Mouse (Mus musculus): ENCODE results near the gene Lmod2.

The Lmod2 gene

DNA sequence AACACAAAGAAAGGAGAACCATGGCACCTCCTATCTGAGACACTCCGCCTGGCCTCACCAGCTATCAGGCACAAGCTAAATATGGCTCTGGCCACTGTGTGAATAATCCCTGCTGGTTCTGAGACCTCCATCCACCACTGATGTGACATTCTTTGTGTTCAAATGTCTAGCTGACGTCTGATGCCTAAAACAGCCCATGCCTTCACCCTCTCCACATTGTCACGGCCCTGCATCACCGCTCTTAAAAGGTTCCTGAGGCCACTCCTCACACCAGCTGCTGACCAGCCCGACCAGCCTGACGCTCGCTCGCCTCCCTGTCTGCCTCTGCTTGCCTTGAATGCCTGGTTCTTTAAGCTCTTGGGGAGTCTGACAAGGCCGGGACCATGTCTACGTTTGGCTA lies at the start of gene Lmod2:
TSS of gene Lmod2 (plus strand) at position 263 of the 400 bp plus-strand sequence.
- DNase-seq (ENCODE audit: low spot score): no peak

DNA sequence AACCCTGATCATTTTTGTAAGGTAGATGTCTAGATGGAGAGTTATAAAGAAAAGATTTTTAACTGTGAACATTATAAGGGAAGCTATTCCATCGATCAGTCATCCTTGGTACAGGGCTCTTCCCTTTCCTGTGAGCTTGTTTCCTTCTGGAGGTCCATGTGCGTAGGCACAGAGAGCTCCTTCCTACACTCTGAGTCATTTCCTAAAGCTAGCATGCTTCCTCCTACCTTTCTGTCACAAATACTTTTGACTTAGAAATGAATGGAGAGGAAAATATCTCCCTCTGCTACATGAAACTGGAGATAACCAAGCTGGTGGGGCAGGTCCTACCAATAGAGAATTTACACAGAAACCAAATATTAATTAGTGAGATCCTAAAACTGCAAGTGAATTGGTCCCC lies 47.8 kb upstream of the Lmod2 start:
- no peak for DNase-seq (ENCODE audit: low spot score)

DNA sequence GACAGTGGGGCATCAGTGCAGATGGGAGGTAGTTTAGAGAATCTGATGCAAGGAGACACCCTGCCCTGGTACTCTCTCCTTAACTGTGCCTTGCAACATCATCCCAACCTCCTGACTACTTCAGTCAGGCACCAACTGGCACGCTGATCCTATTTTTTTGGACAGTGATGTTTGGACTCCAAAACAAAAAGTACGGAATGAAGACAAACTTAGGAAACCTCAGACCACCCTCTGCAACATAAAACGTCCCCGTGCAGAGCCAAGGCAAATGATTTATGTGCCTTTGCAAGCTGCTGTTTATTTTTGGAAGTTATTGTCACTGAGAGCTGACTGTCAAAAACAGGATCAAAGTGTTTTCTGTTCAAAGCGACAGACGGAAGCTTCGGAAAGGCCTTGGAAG lies 45.5 kb upstream of the Lmod2 start:
- DNase-seq (ENCODE audit: low spot score): no peak

DNA sequence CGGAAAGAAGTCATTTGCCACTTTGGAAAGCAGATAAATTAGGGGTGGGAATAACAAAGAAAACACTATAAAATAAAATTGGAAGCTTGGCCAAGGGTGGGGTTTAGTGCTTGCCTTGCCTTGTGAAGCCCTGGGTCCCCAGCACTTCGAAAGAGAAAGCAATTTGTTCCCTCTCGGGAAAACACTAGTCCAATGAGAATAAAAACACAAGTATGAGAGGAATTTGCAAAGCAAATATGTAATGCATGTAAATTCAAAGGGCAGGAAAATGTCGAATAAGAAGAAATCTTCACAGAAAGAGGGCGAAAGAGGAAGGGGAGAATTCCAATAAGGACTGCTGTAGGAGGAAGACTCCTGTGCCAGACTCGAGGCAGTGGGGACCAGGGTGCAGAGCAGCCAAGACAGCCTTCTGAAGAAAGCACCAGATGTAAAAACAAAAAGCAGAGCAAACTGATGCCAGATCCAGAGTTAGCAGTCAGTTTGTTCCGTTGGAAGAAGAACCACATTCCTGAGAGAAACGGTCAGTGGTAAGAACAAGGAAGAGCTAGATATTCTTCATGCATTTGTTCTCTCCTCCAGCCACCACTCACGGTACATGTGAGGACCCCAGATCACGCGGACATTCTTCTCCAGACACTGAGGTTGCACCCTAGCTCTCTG lies 43.0 kb upstream of the Lmod2 start:
- DNase-seq (ENCODE audit: low spot score): no peak

DNA sequence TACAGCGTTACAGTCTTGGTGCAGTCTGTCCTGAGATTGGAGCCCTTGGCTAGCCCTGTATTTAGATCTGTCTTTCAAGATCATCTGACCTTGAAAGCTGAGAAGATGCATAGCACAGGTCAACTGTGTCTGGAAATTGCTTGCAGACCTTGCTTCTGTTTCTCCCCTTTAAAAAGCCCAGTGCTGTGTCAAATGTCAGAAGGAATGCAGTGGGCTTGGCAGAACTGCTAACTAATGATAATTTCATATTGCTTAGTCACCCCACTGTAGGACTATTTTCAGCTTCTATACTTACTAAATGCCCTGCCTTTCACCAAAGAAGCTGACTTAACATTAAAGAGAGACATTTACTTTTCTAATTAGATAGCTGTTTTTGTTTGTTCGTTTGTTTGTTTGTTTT lies 42.1 kb upstream of the Lmod2 start:
- no peak for DNase-seq (ENCODE audit: low spot score)

DNA sequence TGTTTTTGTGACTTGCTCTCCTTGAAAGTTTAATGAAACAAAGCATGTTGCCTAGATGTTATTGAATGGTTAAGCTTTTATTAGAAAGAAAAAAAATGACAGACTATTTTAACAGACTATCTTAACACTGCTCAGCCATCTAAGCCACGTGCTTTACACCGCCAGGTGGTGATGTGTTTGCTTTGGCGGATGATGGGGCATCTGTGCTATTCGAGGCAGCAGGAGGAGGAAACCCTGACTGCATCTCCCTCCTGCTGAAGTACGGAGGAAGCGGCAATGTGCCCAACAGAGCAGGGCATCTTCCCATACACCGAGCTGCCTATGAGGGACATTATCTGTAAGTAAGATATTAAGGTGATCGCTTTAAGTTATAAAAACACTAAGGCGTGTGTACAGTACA lies 33.5 kb upstream of the Lmod2 start:
- no peak for DNase-seq (ENCODE audit: low spot score)

DNA sequence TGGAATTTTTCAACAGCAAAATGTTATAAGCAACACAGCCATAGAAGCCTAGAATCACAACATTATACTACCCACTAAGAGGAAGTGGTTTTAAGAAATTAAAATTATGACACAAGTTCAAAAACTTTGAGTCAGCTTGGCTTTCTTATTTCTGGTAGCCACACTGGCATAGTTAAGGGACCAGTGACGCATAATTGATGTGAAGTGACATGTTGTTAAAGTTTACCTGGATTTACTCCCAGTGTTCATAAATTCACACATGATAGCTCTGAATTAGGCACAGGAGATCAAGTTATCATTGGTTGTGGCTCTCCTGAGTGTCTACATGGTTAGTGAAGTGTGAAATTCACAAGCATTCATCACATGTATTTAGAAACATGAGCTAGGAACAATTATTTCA lies 32.7 kb upstream of the Lmod2 start:
- no peak for DNase-seq (ENCODE audit: low spot score)

DNA sequence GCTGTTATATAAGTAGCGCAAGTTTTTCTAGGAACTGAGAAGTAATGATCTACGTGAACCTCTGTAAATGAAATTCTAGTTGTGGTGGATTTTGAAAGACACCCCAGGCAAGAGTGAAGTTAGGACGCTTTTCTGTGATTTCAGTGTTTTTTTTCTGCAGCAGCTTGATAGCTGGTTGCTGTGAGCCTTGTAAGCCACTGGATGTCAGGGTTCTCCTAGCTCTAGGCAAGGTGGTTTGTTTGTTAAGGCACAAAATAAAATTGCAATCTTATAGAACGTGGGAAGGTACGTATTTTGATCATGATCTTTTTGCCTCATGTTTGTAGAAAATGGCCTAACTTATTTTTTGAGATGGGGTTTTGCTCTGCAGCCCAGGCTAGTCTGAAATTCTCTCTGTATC lies 28.6 kb upstream of the Lmod2 start:
- no peak for DNase-seq (ENCODE audit: low spot score)

DNA sequence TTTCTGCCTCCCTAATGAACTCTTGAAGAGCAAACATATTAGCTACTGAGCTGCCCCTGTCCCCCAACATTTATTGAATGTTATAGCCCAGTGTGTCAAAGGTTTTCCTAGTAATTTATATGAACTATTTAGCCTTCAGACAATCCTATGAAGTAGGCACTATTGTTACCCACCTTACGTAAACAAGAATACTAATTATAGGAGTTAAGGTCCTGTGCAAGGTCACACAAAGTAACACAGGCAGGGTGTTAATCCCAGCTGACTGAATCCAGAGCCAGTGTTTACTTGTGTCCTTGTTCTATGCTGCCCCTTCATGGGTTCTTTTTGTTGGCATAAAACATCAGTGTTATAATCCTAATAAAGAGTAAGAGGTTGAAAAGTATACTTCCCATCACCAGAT lies 27.9 kb upstream of the Lmod2 start:
- no peak for DNase-seq (ENCODE audit: low spot score)

DNA sequence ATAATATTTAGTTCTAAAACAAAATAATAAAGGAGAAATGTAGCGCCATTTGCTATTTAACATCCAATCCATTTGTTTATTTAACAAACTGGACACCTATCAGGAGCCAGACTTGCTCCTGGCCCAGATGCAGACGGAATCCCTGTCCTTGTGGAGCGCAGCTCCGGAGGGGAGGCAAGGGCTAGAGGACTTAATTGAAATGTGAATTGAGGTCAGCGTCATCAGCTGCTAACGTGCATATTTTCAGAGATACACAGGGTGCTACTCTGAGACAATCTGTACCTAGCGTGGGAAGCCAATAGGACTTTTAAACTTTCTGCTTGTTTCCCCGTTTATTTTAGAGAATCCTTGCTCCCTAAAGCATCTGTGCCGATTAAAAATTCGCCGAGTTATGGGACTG lies 27.3 kb upstream of the Lmod2 start:
- no peak for DNase-seq (ENCODE audit: low spot score)

DNA sequence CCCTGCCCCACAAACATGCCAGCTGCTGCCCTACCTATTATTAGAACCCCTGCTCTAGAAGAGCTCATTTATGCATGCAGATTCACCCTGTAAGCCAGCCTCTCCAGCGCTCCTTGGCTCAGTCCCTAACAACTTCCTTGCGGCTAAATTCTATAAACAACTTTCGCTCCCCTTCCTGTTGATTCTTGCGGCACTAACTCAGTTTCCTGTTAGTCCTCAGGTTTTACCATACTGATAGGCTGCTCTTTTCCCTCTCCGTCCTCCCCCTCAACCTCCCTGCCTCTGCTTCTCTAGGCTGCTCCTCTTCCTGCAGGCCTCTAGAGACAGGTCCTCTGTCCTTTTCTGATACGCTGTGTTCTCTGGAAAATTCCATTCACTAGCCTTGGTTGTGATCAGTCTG lies 26.4 kb upstream of the Lmod2 start:
- DNase-seq (ENCODE audit: low spot score): no peak

DNA sequence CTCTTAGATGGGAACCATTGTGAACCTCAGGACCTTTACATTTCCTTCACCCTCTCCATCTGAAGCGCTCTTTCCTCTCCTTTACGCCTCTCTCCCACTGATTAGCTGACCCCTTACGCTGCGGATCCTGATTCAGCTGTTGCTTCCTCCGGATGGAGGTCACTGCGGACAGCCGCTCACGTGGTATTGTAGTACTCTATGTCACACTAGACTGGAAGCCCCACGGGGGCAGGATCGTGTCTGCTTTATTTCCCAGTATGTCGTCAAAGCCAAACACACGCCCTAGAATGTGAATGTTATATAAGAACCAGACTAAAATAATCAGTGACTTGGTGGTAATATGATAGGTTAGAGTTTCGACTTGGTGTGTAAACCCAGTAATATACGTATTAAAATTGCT lies 25.1 kb upstream of the Lmod2 start:
- DNase-seq (ENCODE audit: low spot score): no peak

DNA sequence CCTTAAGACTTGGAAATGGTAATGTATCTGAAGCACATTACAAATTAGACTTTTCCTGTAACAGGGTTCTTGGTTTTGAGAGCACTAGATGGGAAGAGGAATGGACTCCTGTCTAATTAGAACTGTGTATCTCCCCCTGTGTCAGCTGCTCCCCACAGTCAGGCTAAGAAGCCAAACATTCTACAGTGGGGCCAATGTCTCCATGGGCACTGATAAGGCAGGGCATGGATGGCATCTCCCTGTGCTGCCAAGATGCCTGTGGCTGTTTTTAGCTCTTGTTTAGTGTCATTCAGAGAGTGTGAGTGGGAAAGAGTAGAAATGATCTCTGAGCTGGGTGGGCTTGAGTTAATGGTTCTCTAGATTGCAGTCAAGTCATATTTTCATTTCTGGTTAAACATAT lies 24.2 kb upstream of the Lmod2 start:
- no peak for DNase-seq (ENCODE audit: low spot score)

DNA sequence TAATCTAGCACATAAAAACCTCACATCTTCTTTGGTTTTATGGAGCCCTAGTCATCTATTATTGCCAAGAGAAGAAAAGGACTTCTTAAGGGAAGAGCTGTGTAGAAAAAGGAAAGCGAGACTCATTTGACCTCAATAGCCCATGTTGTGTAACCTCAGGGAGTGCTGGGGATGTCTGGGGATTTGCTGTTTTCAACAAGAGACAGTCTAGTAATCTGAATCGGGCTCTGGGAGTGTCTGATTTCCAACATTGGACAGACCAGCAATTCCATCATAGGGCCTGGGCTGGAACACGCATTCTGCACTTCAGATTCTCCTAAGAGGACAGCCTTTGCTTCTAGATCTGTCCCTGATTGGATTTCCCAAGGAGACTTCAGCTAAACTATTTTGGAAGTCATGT lies 14.1 kb upstream of the Lmod2 start:
- DNase-seq (ENCODE audit: low spot score): no peak

DNA sequence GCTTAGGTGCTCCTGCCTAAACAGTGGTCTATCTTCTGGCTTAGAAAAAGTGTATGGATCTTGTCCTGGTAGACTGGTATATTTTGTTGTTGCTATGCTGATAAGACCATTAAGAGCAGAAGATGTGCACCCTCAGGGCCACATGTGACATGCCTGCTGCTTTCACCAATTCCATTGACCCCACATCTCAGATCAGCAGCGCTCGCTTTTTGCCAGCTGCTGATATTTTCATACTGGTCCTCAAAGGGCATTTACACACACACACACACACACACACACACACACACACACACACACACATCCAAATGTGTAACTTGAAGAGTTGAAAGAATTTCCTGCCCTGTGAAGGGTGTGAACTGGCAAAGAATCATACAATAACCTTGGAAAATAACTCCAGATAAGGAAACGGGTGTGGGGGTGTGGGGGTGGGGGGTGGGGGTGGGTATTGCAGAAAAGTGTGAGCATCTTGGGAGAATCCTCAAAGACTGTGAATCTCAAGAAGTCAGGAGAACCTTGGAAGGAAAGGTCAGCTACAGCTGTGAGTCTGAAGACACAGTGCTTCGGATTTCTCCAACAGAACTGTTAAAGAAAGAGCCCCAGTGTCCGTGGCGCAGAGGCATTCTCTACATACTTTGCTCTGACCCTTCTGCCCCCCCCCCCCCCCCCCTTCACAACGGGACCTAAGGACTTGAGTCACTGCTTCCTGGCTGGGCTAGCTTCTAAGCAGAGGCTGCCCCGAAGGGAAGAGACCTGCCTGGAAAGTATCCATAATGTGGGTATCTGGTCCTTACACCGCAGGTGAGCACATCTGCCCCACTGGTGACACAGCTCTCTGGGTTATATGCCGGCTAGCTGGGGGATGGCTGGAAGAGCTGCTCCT lies 11.9 kb upstream of the Lmod2 start:
- no peak for DNase-seq (ENCODE audit: low spot score)

DNA sequence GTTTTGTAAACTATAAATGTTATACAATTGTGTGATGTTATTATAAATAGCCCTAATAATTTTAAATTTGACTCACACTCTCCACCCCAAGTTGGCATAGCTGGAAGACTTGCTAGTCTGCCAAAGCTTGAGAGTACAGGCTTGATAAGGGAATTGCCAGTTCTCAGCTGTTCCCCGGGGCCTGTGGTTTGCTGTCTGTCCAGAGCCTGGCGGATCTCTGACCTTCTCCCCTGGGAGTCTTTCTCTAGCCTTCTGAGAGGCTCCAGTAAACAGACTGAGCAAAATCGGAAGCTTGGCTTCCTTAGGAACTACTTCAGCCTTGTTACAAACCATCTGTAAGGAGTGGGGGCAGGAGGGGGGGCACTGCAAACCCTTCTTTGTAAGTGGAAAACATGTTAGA lies 10.7 kb upstream of the Lmod2 start:
- peak; percentile 60 for DNase-seq (ENCODE audit: low spot score)

DNA sequence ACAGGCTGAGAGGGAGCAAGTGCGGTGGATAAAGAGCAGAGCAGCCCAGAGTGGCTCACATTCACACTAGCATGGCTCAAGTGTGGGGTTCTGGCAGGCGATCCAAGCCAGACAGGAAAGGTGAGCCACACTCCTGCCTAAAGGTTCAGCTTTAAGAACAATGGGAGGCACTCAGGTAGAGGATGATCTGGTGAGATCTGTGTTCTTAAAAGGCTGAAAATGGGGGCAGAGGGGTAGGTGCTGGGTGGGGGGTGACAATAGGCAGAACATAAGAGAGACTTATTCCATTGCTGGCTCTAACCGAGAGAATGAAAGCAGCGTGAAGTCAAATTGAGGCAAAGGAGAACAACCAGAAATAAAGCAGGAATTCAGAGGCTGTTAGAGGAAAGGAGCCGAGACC lies 7.3 kb upstream of the Lmod2 start:
- DNase-seq (ENCODE audit: low spot score): no peak

DNA sequence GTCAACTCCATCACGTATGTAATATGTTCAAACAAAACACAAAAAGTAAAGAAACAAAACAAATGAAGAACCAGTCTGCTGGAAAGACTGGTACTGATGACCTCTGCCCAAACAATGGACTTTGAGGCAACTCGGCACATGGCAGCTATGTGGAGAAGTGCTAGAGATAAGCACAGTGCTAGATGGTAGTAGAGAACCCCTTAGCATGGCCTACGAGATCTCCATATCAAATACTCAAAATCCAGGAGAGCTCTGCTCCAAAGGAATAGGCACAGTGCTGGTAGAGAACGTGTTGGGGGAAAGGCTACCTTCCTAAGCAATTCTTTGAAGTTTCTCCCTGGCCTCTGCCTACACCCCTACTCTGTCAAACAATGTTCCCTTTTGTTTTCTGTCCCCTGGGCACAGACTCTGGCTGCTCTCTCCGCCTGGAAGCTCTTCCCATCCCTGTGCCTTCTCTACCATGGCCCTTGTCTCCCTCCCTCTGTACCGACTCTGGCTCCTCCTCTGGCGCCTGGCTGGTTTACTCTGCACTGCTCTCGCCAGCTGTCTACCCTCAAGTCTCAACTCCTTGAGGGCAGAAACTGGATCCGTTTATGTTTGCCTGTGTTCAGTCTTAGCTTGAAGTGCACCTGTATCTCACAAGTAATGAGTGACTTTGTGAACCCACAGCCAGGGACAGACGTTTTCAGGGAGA lies 5.9 kb upstream of the Lmod2 start:
- DNase-seq (ENCODE audit: low spot score): no peak

DNA sequence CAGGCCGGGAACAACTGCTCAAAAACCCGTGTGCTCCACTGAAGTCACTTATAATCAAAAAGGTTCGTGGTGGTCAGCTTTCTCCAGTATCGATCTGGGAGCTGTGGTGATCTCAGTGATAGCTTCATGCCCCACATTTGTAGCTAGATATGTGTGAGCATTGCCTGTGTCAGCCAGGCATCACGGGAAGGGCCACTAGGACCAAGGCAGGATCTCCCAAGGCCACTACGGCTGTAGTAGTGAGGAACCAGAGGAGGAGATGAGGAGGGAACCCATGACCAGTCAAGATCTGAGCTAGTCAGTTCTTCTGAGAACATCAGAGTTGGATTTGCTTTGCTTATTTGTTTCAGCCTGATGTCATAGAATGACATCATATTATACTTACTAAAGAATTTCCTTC lies 1.6 kb downstream of the Lmod2 start:
- no peak for DNase-seq (ENCODE audit: low spot score)

DNA sequence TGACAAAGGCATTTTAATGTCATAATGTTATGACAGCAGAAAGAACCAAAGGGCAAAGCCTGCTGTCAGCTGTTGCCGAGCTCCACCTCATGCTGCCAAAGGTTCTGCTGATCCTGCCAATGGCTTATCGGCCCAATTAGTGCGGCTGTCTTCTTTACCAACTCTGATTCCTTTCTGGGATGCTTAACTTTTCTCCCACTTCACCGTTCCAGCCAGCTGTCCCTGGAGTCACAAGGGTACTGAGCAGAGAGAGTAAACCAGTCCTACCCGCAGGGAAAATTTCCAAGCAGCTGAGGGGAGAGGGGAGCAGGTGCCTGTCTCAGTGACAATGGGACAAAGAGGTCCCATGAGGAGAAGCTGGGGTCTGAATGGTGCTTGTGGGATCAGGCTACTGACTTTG lies 2.1 kb downstream of the Lmod2 start:
- no peak for DNase-seq (ENCODE audit: low spot score)

DNA sequence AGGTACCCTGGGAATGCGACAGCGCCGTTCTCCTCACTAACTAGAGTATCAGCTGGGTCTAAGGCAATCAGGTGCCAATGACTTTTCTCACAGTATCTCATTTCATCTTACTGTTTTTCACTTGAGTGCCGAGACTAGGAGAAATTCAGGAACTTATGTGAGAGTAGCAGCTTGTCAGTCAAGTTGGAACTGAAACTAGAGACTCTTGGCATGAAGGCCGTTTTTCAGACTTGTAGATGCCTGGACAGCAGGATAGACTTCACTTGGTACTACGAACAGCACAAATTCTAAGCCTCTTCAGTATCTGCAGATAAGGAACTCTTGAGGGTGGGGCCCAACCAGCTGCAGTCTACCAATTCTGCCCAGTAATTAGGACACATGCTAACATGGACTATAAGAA lies 2.6 kb downstream of the Lmod2 start:
- DNase-seq (ENCODE audit: low spot score): no peak

DNA sequence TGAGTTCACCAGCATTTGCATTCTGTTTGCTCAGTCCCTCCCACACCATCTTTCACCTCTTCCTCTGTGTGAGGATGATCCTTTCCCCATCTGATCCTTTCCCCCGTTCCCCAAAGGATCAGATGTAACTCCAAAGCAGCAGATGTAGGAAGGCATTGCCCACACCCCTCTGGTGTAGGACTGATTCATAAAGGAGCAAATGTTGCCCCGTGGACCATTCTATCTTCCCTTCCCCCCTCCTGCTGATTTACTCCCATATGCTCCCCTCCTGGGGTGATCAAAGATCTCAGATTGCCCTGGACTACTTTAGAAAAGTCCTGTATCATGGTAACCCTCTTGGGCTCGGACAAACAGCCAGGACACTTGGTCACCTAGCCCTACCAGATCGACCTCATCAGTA lies 3.2 kb downstream of the Lmod2 start:
- no peak for DNase-seq (ENCODE audit: low spot score)

DNA sequence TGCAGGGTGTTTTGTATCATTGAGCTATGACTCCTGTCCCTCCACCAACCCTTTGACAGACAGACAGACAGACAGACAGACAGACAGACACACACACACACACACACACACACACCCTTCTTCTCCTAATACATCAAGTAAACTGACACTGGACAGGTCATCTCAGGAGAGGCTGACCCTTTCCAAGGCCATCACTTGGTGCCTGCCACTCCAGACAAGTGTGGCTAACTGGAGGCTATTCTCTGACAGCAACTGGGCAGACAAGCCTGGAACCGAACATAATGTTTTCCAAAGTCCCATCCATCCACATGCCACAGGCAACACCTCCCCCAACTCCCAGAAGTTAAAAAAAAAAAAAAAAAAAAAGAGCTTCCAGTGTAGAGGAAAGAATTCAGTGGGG lies 4.1 kb downstream of the Lmod2 start:
- DNase-seq (ENCODE audit: low spot score): no peak
